Mouse (Mus musculus): ENCODE measurements around the gene Ltbp2.
A peak's percentile ranks its signal among the peaks of the same experiment; 100 is the strongest.

Ltbp2 gene

GRCm38 (mm10) chr12:84801532-84802110 is 74.7 kb downstream of the Ltbp2 start:
- DNase-seq = no peak

- no peak for DNase-seq
Measured at GRCm38 (mm10) chr12:84800419-84800818, 75.9 kb downstream of the Ltbp2 start.

GRCm38 (mm10) chr12:84799086-84799485 is 77.2 kb downstream of the Ltbp2 start:
- no peak for DNase-seq

- no peak for DNase-seq
Measured at GRCm38 (mm10) chr12:84794647-84795046, 81.7 kb downstream of the Ltbp2 start.

GRCm38 (mm10) chr12:84792629-84793028 is 83.7 kb downstream of the Ltbp2 start:
- no peak for DNase-seq

- no peak for DNase-seq
Measured at GRCm38 (mm10) chr12:84790853-84791252, 85.5 kb downstream of the Ltbp2 start.

GRCm38 (mm10) chr12:84786091-84786490 is 90.2 kb downstream of the Ltbp2 start:
- DNase-seq = no peak

GRCm38 (mm10) chr12:84784604-84785381 is 91.5 kb downstream of the Ltbp2 start:
- peak; percentile 77 to 82 for DNase-seq

- DNase-seq = no peak
Measured at GRCm38 (mm10) chr12:84776229-84776628, 100.1 kb downstream of the Ltbp2 start.

GRCm38 (mm10) chr12:84774376-84774775 is 102.0 kb downstream of the Ltbp2 start:
- DNase-seq = no peak

- DNase-seq = no peak
Measured at GRCm38 (mm10) chr12:84773476-84773875, 102.9 kb downstream of the Ltbp2 start.

GRCm38 (mm10) chr12:84772726-84773441 is 103.4 kb downstream of the Ltbp2 start, which contains the start of the genes Npc2 and Isca2:
Gene Npc2 (minus strand): TSS chr12:84773152.
Gene Isca2 (plus strand): TSS chr12:84773251.
- peak; percentile 94 to 99 for DNase-seq

- no peak for DNase-seq
Measured at GRCm38 (mm10) chr12:84771981-84772520, 104.3 kb downstream of the Ltbp2 start.

GRCm38 (mm10) chr12:84769624-84770023 is 106.7 kb downstream of the Ltbp2 start:
- no peak for DNase-seq

- DNase-seq = no peak
Measured at GRCm38 (mm10) chr12:84767510-84767909, 108.8 kb downstream of the Ltbp2 start.

- DNase-seq = no peak
Measured at GRCm38 (mm10) chr12:84766113-84766735, 110.1 kb downstream of the Ltbp2 start.

GRCm38 (mm10) chr12:84765506-84765905 is 110.8 kb downstream of the Ltbp2 start:
- no peak for DNase-seq

- no peak for DNase-seq
Measured at GRCm38 (mm10) chr12:84764756-84765155, 111.6 kb downstream of the Ltbp2 start.

GRCm38 (mm10) chr12:84763577-84764218 is 112.6 kb downstream of the Ltbp2 start:
- DNase-seq = no peak

GRCm38 (mm10) chr12:84762532-84762931 is 113.8 kb downstream of the Ltbp2 start:
- peak in 1 of 2 experiments; percentile 40 for DNase-seq

GRCm38 (mm10) chr12:84759063-84759462 is 117.3 kb downstream of the Ltbp2 start:
- peak; percentile 41 to 47 for DNase-seq

- DNase-seq = no peak
Measured at GRCm38 (mm10) chr12:84756016-84756415, 120.3 kb downstream of the Ltbp2 start.
